Mouse (Mus musculus): ENCODE measurements at regions not wholly inside any gene's neighbourhood (a gene's known extent, or its start where the extent isn't known, plus 50 kb on each side); places are given as distances from the start of the nearest gene placed in this dataset.

DNA sequence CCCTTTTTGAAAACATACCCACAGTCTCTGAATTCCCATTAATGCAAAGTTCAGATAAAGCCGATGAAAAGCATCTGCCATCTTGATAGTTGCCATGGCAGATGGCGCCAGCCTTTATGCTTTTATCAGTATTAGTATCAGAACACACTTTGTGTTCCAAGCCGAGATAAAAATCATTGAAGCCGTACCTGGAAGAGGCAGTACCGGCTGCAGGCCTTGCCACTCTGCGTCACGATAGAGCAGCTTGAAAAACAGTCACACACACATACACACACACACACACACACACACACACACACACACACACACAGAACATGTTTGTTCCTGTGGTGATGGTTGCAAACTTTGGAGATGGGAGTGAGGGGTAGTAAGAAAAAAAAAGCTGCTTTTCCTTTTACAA, 306.2 kb downstream of the Satb1 start:
- no peak for DNase-seq

GRCm38 (mm10) chr17:51526464-51526863, 306.6 kb downstream of the Satb1 start:
- no peak for DNase-seq

- no peak for DNase-seq
These were observed 307.1 kb downstream of the Satb1 start for GRCm38 (mm10) chr17:51526021-51526420.

DNA sequence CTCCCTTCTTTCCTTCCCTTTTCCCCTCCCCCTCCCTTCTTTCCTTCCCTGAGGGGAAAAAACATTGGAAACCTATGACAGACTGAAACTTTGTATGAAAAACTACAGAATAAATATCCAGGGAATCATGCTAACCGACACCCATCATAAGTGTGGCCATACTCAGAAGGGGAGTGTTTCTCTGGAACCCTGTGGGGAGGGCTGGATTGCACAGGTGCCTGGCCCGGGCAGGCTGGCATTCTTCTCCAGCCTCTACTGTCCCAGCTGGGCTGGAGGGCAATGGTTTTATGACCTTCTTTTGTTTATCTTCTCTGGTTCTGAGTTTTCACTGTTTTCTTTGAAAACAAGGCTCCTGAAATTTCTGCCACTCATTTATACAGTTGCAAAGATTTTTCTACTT, 307.9 kb downstream of the Satb1 start:
- no peak for DNase-seq

DNA sequence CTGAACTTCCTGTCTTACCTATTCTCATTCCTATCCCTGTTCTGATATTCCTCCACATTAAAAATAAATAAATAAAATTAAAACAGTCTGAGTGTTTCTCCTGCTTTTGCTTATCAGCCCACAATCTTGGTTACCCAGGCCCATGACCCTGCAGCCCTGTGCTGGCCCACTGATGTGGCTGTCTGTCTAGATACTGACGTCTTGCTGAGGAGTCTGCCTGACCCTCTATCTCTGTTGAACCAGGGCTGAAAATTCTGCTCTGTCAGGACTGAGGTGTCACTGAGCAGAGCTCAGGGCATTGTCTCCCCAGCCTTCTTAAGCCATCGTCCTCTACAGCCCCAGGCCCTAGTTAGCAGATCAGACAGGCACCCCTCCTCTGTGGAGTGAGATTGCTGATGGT, 321.2 kb downstream of the Satb1 start:
- DNase-seq: no peak

DNA sequence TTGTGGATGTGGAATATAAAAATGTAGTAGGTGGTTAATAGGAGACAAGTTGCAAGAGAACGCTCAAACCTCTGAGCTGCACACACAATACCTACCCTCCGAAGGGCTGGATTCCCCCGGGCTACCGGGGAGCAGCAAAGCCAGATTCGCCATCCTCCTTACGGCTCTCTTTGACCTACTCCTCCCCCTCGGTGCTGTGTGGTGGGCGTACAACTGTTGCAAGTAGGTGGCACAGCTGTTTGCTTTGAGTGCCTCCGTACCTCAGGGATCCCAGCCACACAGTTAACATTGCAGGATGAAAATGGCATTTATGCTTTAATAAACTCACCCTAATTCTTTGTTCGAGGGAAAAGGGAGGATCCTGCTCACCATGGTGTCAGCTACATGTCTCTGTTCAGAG, 321.6 kb upstream of the Tbc1d5 start:
- peak in 1 of 2 experiments; percentile 14 for DNase-seq

DNA sequence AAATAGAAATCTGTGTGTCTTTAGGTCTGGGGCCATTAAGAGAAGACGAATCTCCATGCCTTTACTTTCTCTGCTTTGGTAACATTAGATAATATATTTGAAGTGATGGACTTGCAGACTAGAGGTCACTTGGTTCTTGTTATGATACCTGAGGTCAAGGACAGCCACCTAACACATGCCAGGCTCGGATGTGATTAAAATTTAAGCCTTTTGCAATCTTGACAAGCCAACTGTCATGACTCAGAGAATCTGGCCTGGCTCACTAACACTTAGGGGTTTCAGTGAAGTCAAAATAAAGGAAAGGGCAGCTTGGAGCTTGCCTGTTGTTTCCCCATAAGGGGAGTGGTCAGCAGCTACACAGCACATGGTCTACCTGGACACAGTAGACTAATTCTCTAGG, 320.4 kb upstream of the Tbc1d5 start:
- no peak for DNase-seq

DNA sequence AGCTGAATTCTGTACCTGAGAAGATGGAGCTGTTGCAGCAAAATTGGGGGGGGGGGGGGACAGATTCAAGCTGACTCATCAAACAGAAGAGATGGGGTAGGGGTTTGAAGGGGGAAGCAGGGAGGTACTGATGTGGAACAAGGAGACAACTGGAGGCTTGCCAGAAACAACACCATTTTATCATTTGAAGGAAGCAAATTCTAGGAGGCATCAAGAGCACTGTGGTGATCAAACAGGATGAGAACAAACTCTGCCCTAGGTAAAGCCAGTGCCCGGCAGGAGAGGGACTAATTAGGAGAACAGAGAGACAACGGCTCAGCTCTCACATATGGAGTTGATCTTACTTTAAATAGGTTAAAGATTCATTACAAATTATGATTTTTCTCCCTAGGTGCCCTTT, 315.9 kb upstream of the Tbc1d5 start:
- no peak for DNase-seq

- no peak for DNase-seq
These were observed 310.2 kb upstream of the Tbc1d5 start for GRCm38 (mm10) chr17:51489386-51489785.

GRCm38 (mm10) chr17:51487918-51488445, 308.8 kb upstream of the Tbc1d5 start:
- no peak for DNase-seq

GRCm38 (mm10) chr17:51477810-51478209, 298.7 kb upstream of the Tbc1d5 start:
- peak in 1 of 2 experiments; percentile 10 for DNase-seq

- no peak for DNase-seq
These were observed 298.3 kb upstream of the Tbc1d5 start for GRCm38 (mm10) chr17:51477404-51477803.

DNA sequence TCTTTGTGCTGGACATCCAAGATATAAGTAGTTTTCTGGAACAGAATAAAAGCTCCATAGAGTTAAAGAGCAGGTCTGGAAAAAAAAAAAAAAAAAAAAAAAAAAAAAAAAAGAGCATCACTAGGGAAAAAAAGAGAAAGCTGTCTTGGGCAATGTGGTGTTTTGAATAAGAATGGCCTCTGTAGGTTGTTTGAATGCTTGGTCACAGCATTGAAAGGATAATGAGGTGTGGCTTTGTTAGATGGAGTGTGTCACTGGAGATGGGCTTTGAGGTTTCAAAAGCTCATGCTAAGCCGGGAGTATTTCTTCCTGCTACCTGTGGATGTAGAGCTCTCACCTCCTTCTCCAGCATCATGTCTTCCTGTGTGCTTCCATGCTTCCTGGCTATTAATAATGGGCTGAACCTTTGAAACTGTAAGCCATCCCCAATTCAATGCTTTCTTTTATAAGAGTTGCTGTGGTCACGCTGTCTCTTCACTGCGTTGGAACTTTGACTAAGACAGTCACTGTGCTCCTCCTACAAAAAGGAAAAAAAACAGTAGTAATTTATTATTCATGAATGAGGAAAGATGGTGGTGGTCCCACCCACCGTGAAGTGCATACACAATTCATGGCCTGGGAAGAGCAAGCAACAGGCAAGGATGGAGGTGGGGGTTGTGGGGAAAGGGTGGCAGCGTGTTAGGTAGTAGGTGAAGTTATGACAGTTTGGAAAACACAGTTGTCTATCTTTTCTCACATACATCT, 283.2 kb upstream of the Tbc1d5 start:
- DNase-seq: no peak

- DNase-seq: no peak
These were observed 282.1 kb upstream of the Tbc1d5 start for GRCm38 (mm10) chr17:51461248-51461647.

GRCm38 (mm10) chr17:51459119-51459518, 280.0 kb upstream of the Tbc1d5 start:
- no peak for DNase-seq

- DNase-seq: no peak
These were observed 236.6 kb upstream of the Tbc1d5 start for GRCm38 (mm10) chr17:51415746-51416145.

GRCm38 (mm10) chr17:51414304-51414703, 235.2 kb upstream of the Tbc1d5 start:
- DNase-seq: no peak

DNA sequence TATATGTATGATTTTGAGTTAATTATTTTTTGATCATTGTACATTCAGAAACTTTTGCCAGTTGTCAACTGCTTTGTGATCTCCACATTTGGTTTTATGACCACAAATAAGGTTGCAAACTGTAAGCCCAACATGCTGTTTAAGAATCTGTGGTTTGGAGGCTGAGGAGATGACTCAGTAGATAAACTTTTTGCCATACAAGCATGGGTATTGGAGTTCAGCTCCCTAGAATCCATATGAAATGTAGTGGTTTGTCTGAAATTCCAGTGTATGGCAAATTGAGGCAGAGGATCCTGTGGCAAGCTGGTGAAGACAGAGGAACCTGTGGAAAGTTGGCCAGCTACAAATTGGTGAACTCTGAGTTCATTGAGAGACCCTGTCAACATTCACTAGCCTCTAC, 234.6 kb upstream of the Tbc1d5 start:
- no peak for DNase-seq

GRCm38 (mm10) chr17:51411545-51412094, 232.5 kb upstream of the Tbc1d5 start:
- no peak for DNase-seq

GRCm38 (mm10) chr17:51408894-51409293, 229.7 kb upstream of the Tbc1d5 start:
- peak; percentile 28 to 39 for DNase-seq

DNA sequence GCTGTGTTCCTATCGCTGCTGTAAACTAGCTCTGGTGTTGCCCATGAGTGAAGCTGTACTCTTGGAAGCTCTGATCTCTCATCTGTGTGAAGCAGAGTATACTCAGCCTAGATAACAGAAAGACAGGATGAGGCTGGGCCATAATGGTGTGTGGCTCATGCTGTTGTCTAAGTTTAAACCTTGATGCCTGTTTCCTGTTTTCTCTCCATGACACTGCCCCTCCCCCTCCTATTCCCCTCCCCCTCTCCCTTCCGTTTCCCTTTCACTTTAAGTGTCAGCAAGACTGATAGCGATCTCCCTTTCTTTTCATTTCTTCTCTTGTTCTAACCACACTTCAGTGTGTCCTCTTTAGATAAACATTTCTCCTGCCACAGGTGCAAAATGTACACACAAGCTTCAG, 229.2 kb upstream of the Tbc1d5 start:
- DNase-seq: peak; percentile 80 to 82

- peak; percentile 65 to 83 for DNase-seq
These were observed 227.9 kb upstream of the Tbc1d5 start for GRCm38 (mm10) chr17:51407046-51407445.

- no peak for DNase-seq
These were observed 225.9 kb upstream of the Tbc1d5 start for GRCm38 (mm10) chr17:51405059-51405458.

GRCm38 (mm10) chr17:51397973-51398372, 218.8 kb upstream of the Tbc1d5 start:
- DNase-seq: no peak
